Mouse (Mus musculus) cerebellum, adult 2 months (tissue): ENCODE data around the gene Kcnc3.

ENCODE experiments used
- CTCF ChIP-seq: fragments of 200-500 bp; IDR thresholded peaks from 2 replicates; pipeline ENCODE4 v1.5.1; 2011; ENCODE audit warnings: low read depth, mild to moderate bottlenecking, control low read depth, low read length, moderate library complexity, borderline replicate concordance; ENCODE audit not compliant: insufficient read depth
- POLR2A ChIP-seq: fragments of 200-500 bp; IDR thresholded peaks from 2 replicates; pipeline ENCODE4 v1.6.1; 2011; ENCODE audit warnings: low read length, control low read depth, borderline replicate concordance; ENCODE audit not compliant: insufficient read depth

- TF ChIP-seq POLR2A (no peak), CTCF (no peak)
Observed at GRCm38 (mm10) chr7:44623714-44624542, 33.5 kb downstream of the Kcnc3 start.
